23 mouse cellular contexts compared by ENCODE assay signal in genomic region chrX:35969276-35969675, GRCm38 (mm10).
DNase-seq lines count a peak whose midpoint lies in the region; ATAC-seq and TF ChIP-seq lines count a peak whose summit lies in the region.
"Had no signal": no experiment of that assay in that cellular context is flagged by ENCODE, and none has a peak within 500 bp of the region (broad histone marks: within the 10 kb centered on the region; RNA-seq: fewer than 3 reads in every experiment).

No protein-coding gene starts in this region.

- no peak overlapping the region for H3K4me3 ChIP-seq in forebrain, embryonic 14.5 days (ENCODE audit: low read depth, low read length)
- no peak overlapping the region for H3K4me3 ChIP-seq in forebrain, embryonic 11.5 days (ENCODE audit: low read depth, low read length)
- H3K4me3 ChIP-seq in hindbrain, postnatal 0 days (ENCODE audit: low read length), result no peak overlapping the region
- no peak overlapping the region for H3K4me3 ChIP-seq in hindbrain, embryonic 16.5 days (ENCODE audit: low read length)

- no peak overlapping the region for H3K4me2 ChIP-seq in forebrain, embryonic 14.5 days (ENCODE audit: low read length)
- no peak overlapping the region for H3K4me2 ChIP-seq in forebrain, embryonic 11.5 days (ENCODE audit: low read depth, low read length, severe bottlenecking)
- no peak overlapping the region for H3K4me2 ChIP-seq in hindbrain, postnatal 0 days (ENCODE audit: low read depth, low read length)
- H3K4me2 ChIP-seq in hindbrain, embryonic 16.5 days (ENCODE audit: low read length), result no peak overlapping the region

- H3K36me3 ChIP-seq in forebrain, embryonic 14.5 days (ENCODE audit: control insufficient read depth, insufficient read depth, low read length), result no peaks in the 10 kb centered on the region
- no peaks in the 10 kb centered on the region for H3K36me3 ChIP-seq in forebrain, embryonic 11.5 days (ENCODE audit: control insufficient read depth, insufficient read depth, low read length)
- H3K36me3 ChIP-seq in hindbrain, postnatal 0 days (ENCODE audit: insufficient read depth, low read length), result no peaks in the 10 kb centered on the region
- no peaks in the 10 kb centered on the region for H3K36me3 ChIP-seq in hindbrain, embryonic 16.5 days (ENCODE audit: control insufficient read depth, insufficient read depth, low read length)
- H3K36me3 ChIP-seq: G1E had no signal

- no peak for ATAC-seq in forebrain, embryonic 14.5 days
- no peak for ATAC-seq in forebrain, embryonic 11.5 days (replicated peaks; ENCODE audit: low FRiP score)
- no peak for ATAC-seq in hindbrain, postnatal 0 days
- no peak for ATAC-seq in hindbrain, embryonic 16.5 days
- ATAC-seq: activated CD4-positive, CD25-positive, alpha-beta regulatory T cell, adult 4 months; CD4-positive, CD25-positive, alpha-beta regulatory T cell, adult 4 months; Patski had no signal

- H3K27me3 ChIP-seq in forebrain, embryonic 14.5 days (replicated peaks; ENCODE audit: control insufficient read depth, insufficient read depth, low read length), result no peaks in the 10 kb centered on the region
- no peaks in the 10 kb centered on the region for H3K27me3 ChIP-seq in forebrain, embryonic 11.5 days (ENCODE audit: control insufficient read depth, insufficient read depth, low read length)
- no peaks in the 10 kb centered on the region for H3K27me3 ChIP-seq in hindbrain, postnatal 0 days (ENCODE audit: insufficient read depth, low read length)
- H3K27me3 ChIP-seq in hindbrain, embryonic 16.5 days (replicated peaks; ENCODE audit: control insufficient read depth, insufficient read depth, low read length), result no peaks in the 10 kb centered on the region
- H3K27me3 ChIP-seq: CH12.LX had no signal

- TF ChIP-seq CTCF in hindbrain, postnatal 0 days (IDR thresholded peaks at IDR 0.05; ENCODE audit: low read depth), result no peak
- TF ChIP-seq CTCF in brain, embryonic 14.5 days (IDR thresholded peaks at IDR 0.05; ENCODE audit: borderline replicate concordance, extremely low read depth, insufficient read depth, insufficient read length), result no peak

- TF ChIP-seq POLR2A in brain, embryonic 14.5 days (IDR thresholded peaks at IDR 0.05; ENCODE audit: borderline replicate concordance, extremely low read depth, insufficient read depth, insufficient read length, poor library complexity, severe bottlenecking), result no peak

- WGBS in forebrain, embryonic 14.5 days, result 75% methylated on average over 1 of the region's 1 CpGs
- 86% methylated on average over 1 of the region's 1 CpGs for WGBS in forebrain, embryonic 11.5 days
- 81% methylated on average over 1 of the region's 1 CpGs for WGBS in hindbrain, postnatal 0 days
- 90% methylated on average over 1 of the region's 1 CpGs for WGBS in hindbrain, embryonic 16.5 days

- H3K9me3 ChIP-seq in forebrain, embryonic 14.5 days (replicated peaks; ENCODE audit: control insufficient read depth, low read length), result no peaks in the 10 kb centered on the region
- H3K9me3 ChIP-seq in forebrain, embryonic 11.5 days (ENCODE audit: control insufficient read depth, low read length), result no peaks in the 10 kb centered on the region
- no peaks in the 10 kb centered on the region for H3K9me3 ChIP-seq in hindbrain, postnatal 0 days (ENCODE audit: low read length)
- H3K9me3 ChIP-seq in hindbrain, embryonic 16.5 days (ENCODE audit: control insufficient read depth, low read length), result no peaks in the 10 kb centered on the region
- H3K9me3 ChIP-seq: G1E had no signal

- H3K27ac ChIP-seq in forebrain, embryonic 14.5 days (ENCODE audit: low read depth, low read length), result no peak overlapping the region
- no peak overlapping the region for H3K27ac ChIP-seq in forebrain, embryonic 11.5 days (ENCODE audit: low read depth, low read length)
- H3K27ac ChIP-seq in hindbrain, postnatal 0 days, result no peak overlapping the region
- H3K27ac ChIP-seq in hindbrain, embryonic 16.5 days (ENCODE audit: low read depth, low read length), result no peak overlapping the region

- no peak overlapping the region for H3K9ac ChIP-seq in forebrain, embryonic 14.5 days (ENCODE audit: low read length)
- H3K9ac ChIP-seq in forebrain, embryonic 11.5 days (ENCODE audit: low read length), result no peak overlapping the region
- no peak overlapping the region for H3K9ac ChIP-seq in hindbrain, postnatal 0 days (replicated peaks; ENCODE audit: low read length)
- no peak overlapping the region for H3K9ac ChIP-seq in hindbrain, embryonic 16.5 days (ENCODE audit: low read depth, low read length)

- H3K4me1 ChIP-seq in forebrain, embryonic 14.5 days (ENCODE audit: control insufficient read depth, insufficient read depth, low read length), result no peaks in the 10 kb centered on the region
- H3K4me1 ChIP-seq in forebrain, embryonic 11.5 days (replicated peaks; ENCODE audit: control insufficient read depth, insufficient read depth, low read length), result no peaks in the 10 kb centered on the region
- H3K4me1 ChIP-seq in hindbrain, postnatal 0 days (ENCODE audit: insufficient read depth, low read length), result no peaks in the 10 kb centered on the region
- H3K4me1 ChIP-seq in hindbrain, embryonic 16.5 days (ENCODE audit: control insufficient read depth, insufficient read depth, low read depth, low read length), result no peaks in the 10 kb centered on the region

- peak; percentile 59 for DNase-seq in forebrain, embryonic 14.5 days (ENCODE audit: low spot score)
- no peak for DNase-seq in forebrain, embryonic 11.5 days (ENCODE audit: low spot score)
- DNase-seq in hindbrain, postnatal 0 days (ENCODE audit: low spot score), result peak; percentile 4
- peak; percentile 7 for DNase-seq in retina, postnatal 1 day
- no peak for DNase-seq in retina, embryonic 14.5 days (ENCODE audit: low spot score)
- peak; percentile 59 for DNase-seq in brain, embryonic 14.5 days (ENCODE audit: low read depth)
- DNase-seq in heart, adult 8-10 months (ENCODE audit: low spot score), result no peak
- DNase-seq: adrenal gland, adult 2 months; adrenal gland, adult 8-10 months; adrenal gland, postnatal 10 days; adrenal gland, postnatal 14 days; adrenal gland, postnatal 25 days; adrenal gland, postnatal 36 days; B cell, adult 2 months; cerebellum, adult 11 months; cerebellum, adult 11-12 months; cerebellum, adult 18-20 months had no signal

Comparison
In these comparisons a context has a peak if more than half of its experiments do, and no peak if none do; other contexts are left out.
1. DNase-seq: peak in forebrain, embryonic 14.5 days (single experiment), hindbrain, postnatal 0 days (single experiment), retina, postnatal 1 day (single experiment) and brain, embryonic 14.5 days (single experiment); none in forebrain, embryonic 11.5 days (single experiment), retina, embryonic 14.5 days (single experiment) and heart, adult 8-10 months (single experiment).